Mouse (Mus musculus): Measurements from ENCODE around the gene Ptpn11. TPM values are rescaled to one million over a fixed set of nuclear protein-coding genes. Genes with fewer than 3 reads are reported as not detected.

Gene Ptpn11
- polyA plus RNA-seq, 1 experiment: 75.8 TPM

DNA sequence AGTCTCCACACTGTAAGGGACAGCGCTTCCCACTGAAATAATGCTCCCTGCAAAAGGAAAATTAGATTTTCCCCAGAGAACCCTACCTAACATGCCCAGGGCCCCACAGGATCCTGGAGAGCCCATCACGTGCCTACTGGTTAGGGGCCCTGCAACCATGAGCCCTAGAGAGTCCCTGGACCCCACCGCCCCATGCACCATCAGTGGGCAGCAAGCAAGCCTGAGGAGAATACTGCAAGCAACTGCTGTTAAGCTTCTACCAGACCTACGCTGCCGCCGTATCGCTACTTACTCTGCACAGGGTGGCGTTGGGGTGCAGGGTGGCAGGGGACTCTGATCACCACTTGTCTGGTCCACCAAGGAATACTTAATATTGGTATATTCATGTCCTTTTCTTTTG lies 54.1 kb downstream of the Ptpn11 start:
- Histone ChIP-seq H3K79me3 (ENCODE audit: low read depth) (no peaks in the 10 kb centered on the region), H3K36me3 (ENCODE audit: control insufficient read depth, insufficient read depth) (peaks cover 71% of the 10 kb centered on the region), H3K79me2 (ENCODE audit: control insufficient read depth, insufficient read depth) (no peaks in the 10 kb centered on the region), H3K27me3 (ENCODE audit: control insufficient read depth, insufficient read depth, insufficient read length) (no peaks in the 10 kb centered on the region), H3ac (ENCODE audit: control insufficient read depth, insufficient read length, low read depth) (no peak overlapping the region), H3K4me3 (ENCODE audit: insufficient read depth, poor library complexity, severe bottlenecking) (no peak overlapping the region)
- TF ChIP-seq CEBPB (IDR thresholded peaks at IDR 0.05; ENCODE audit: low read depth): no peak
- TF ChIP-seq CTCF (IDR thresholded peaks at IDR 0.05; ENCODE audit: control insufficient read depth, insufficient read depth, insufficient read length): no peak
- TF ChIP-seq MYOD1 (IDR thresholded peaks at IDR 0.05; ENCODE audit: control insufficient read depth, insufficient read length, low read depth): no peak
- no peak for TF ChIP-seq FOSL1 (IDR thresholded peaks at IDR 0.05; ENCODE audit: insufficient read depth, low read length, poor library complexity, severe bottlenecking)
- TF ChIP-seq MYOG (IDR thresholded peaks at IDR 0.05; ENCODE audit: control insufficient read depth, extremely low read depth, insufficient read length): no peak
- TF ChIP-seq MAX (IDR thresholded peaks at IDR 0.05): no peak
- no peak for TF ChIP-seq USF1 (IDR thresholded peaks at IDR 0.05; ENCODE audit: low read depth)

DNA sequence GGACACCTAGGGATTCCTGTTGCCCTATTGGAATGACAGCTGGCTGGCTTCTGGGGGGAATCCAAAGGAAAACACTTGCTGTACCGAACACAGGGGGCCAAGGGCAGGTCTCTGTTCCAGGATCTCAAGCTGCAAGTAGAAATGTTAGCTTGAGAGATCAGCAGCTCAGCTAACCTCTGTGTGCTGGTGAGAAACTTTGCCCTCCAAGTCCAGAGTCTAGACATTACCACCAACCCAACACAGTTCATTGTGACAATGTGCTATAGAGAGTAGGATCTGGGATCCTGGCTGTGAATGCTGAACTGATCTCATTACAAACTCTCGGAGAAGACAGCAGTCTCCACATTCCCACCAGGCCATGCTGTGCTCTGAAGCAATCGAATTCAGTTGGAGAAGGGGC lies 59.4 kb downstream of the Ptpn11 start:
- peaks cover 30% of the 10 kb centered on the region for H3K36me3 ChIP-seq (ENCODE audit: control insufficient read depth, insufficient read depth)
- no peaks in the 10 kb centered on the region for H3K27me3 ChIP-seq (ENCODE audit: control insufficient read depth, insufficient read depth, insufficient read length)
- no peaks in the 10 kb centered on the region for H3K79me3 ChIP-seq (ENCODE audit: low read depth)
- H3ac ChIP-seq (ENCODE audit: control insufficient read depth, insufficient read length, low read depth): no peak overlapping the region
- TF ChIP-seq FOSL1 (IDR thresholded peaks at IDR 0.05; ENCODE audit: insufficient read depth, low read length, poor library complexity, severe bottlenecking) (no peak), MYOD1 (IDR thresholded peaks at IDR 0.05; ENCODE audit: control insufficient read depth, insufficient read length, low read depth) (no peak), MYOG (IDR thresholded peaks at IDR 0.05; ENCODE audit: control insufficient read depth, extremely low read depth, insufficient read length) (no peak), MAX (IDR thresholded peaks at IDR 0.05) (no peak), CEBPB (IDR thresholded peaks at IDR 0.05; ENCODE audit: low read depth) (no peak), USF1 (IDR thresholded peaks at IDR 0.05; ENCODE audit: low read depth) (no peak), CTCF (IDR thresholded peaks at IDR 0.05; ENCODE audit: control insufficient read depth, insufficient read depth, insufficient read length) (no peak)
- no peak overlapping the region for H3K4me3 ChIP-seq (ENCODE audit: insufficient read depth, poor library complexity, severe bottlenecking)
- H3K79me2 ChIP-seq (ENCODE audit: control insufficient read depth, insufficient read depth): no peaks in the 10 kb centered on the region

DNA sequence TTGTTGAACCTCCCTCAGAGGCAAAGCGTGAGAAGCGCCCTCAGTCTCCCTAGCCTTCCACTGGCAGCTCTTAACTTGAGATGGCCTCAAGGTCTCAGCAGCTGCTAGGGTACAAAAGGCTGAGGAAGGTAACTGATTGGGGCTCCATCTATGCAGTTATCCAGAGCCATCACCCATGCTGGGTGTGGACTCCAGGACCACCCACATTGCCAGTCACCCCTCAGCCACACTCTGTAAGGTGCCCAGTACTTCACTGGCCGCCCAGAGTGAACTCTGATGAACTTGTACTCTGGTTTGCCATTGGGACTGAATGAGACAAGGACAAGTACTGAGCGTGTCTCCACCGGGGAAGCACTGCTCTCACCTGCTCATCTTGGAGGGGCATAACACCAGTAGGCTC lies 61.9 kb downstream of the Ptpn11 start:
- no peaks in the 10 kb centered on the region for H3K79me2 ChIP-seq (ENCODE audit: control insufficient read depth, insufficient read depth)
- no peaks in the 10 kb centered on the region for H3K27me3 ChIP-seq (ENCODE audit: control insufficient read depth, insufficient read depth, insufficient read length)
- no peaks in the 10 kb centered on the region for H3K79me3 ChIP-seq (ENCODE audit: low read depth)
- H3K4me3 ChIP-seq (ENCODE audit: insufficient read depth, poor library complexity, severe bottlenecking): no peak overlapping the region
- H3K36me3 ChIP-seq (ENCODE audit: control insufficient read depth, insufficient read depth): peaks cover 14% of the 10 kb centered on the region
- H3ac ChIP-seq (ENCODE audit: control insufficient read depth, insufficient read length, low read depth): no peak overlapping the region
- TF ChIP-seq CTCF (IDR thresholded peaks at IDR 0.05; ENCODE audit: control insufficient read depth, insufficient read depth, insufficient read length): no peak
- no peak for TF ChIP-seq MAX (IDR thresholded peaks at IDR 0.05)
- TF ChIP-seq FOSL1 (IDR thresholded peaks at IDR 0.05; ENCODE audit: insufficient read depth, low read length, poor library complexity, severe bottlenecking): no peak
- no peak for TF ChIP-seq MYOG (IDR thresholded peaks at IDR 0.05; ENCODE audit: control insufficient read depth, extremely low read depth, insufficient read length)
- TF ChIP-seq USF1 (IDR thresholded peaks at IDR 0.05; ENCODE audit: low read depth): no peak

DNA sequence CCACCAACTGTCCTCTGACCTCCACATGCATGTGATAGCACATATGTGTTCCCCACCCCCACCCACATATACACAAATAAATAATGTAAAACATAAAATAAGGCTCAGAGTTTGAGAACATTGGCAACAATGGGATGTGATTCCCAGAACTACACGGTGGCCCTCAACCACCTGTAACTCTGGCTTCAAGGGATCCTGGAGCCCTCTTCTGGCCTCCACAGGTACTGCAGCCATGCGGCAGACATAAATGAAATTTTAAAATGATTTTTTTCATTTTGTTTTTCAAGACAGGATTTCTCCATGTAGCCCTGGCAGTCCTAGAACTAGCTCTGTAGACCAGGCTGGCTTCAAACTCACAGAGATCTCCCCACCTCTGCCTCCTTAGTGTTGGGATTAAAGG lies 65.1 kb downstream of the Ptpn11 start:
- Histone ChIP-seq H3K79me3 (ENCODE audit: low read depth) (no peaks in the 10 kb centered on the region), H3K27me3 (ENCODE audit: control insufficient read depth, insufficient read depth, insufficient read length) (no peaks in the 10 kb centered on the region), H3K79me2 (ENCODE audit: control insufficient read depth, insufficient read depth) (no peaks in the 10 kb centered on the region), H3K36me3 (ENCODE audit: control insufficient read depth, insufficient read depth) (no peaks in the 10 kb centered on the region), H3ac (ENCODE audit: control insufficient read depth, insufficient read length, low read depth) (no peak overlapping the region), H3K4me3 (ENCODE audit: insufficient read depth, poor library complexity, severe bottlenecking) (no peak overlapping the region)
- TF ChIP-seq MYOD1 (IDR thresholded peaks at IDR 0.05; ENCODE audit: control insufficient read depth, insufficient read length, low read depth) (no peak), FOSL1 (IDR thresholded peaks at IDR 0.05; ENCODE audit: insufficient read depth, low read length, poor library complexity, severe bottlenecking) (no peak), CEBPB (IDR thresholded peaks at IDR 0.05; ENCODE audit: low read depth) (no peak), CTCF (IDR thresholded peaks at IDR 0.05; ENCODE audit: control insufficient read depth, insufficient read depth, insufficient read length) (no peak), USF1 (IDR thresholded peaks at IDR 0.05; ENCODE audit: low read depth) (no peak), MAX (IDR thresholded peaks at IDR 0.05) (no peak), MYOG (IDR thresholded peaks at IDR 0.05; ENCODE audit: control insufficient read depth, extremely low read depth, insufficient read length) (no peak)

DNA sequence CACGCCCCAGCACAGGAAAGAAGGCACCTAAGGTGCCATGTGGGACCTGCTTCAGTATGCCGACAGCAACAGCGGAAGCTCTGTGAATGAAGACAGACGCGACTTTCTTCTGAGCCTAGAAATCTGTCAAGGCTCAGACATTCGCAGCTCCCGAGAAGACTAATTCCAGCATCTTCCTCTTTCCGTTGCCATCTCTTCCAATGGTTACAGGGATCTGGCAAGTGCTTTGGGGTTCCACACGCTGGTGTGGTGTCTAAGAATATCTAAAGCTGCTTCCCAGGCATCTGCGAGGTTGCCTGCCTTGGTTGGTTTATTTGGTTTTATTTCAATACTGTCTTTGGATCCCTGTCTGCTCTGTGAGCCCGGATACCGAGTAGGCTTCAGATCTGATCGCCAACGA lies 65.6 kb downstream of the Ptpn11 start:
- no peak overlapping the region for H3K4me3 ChIP-seq (ENCODE audit: insufficient read depth, poor library complexity, severe bottlenecking)

More for the DNA sequence above, 65.6 kb downstream of the Ptpn11 start:
- H3K79me3 ChIP-seq (ENCODE audit: low read depth): no peaks in the 10 kb centered on the region
- H3K36me3 ChIP-seq (ENCODE audit: control insufficient read depth, insufficient read depth): no peaks in the 10 kb centered on the region
- TF ChIP-seq MYOG (IDR thresholded peaks at IDR 0.05; ENCODE audit: control insufficient read depth, extremely low read depth, insufficient read length) (no peak), MAX (IDR thresholded peaks at IDR 0.05) (no peak), FOSL1 (IDR thresholded peaks at IDR 0.05; ENCODE audit: insufficient read depth, low read length, poor library complexity, severe bottlenecking) (no peak), CEBPB (IDR thresholded peaks at IDR 0.05; ENCODE audit: low read depth) (no peak), CTCF (IDR thresholded peaks at IDR 0.05; ENCODE audit: control insufficient read depth, insufficient read depth, insufficient read length) (no peak), MYOD1 (IDR thresholded peaks at IDR 0.05; ENCODE audit: control insufficient read depth, insufficient read length, low read depth) (no peak), USF1 (IDR thresholded peaks at IDR 0.05; ENCODE audit: low read depth) (no peak)
- H3K27me3 ChIP-seq (ENCODE audit: control insufficient read depth, insufficient read depth, insufficient read length): no peaks in the 10 kb centered on the region
- no peaks in the 10 kb centered on the region for H3K79me2 ChIP-seq (ENCODE audit: control insufficient read depth, insufficient read depth)
- H3ac ChIP-seq (ENCODE audit: control insufficient read depth, insufficient read length, low read depth): no peak overlapping the region
